Mouse (Mus musculus) liver, embryonic 18 days (tissue): ENCODE results near the gene Ifrd1. TPM values are rescaled to one million over a fixed set of nuclear protein-coding genes. Genes with fewer than 3 reads are reported as not detected.

Experiments used
- polyA plus RNA-seq: library from polyadenylated mRNA; depleted of rRNA; stranded (reverse); fragments of >200 nt; gene quantifications from 2 replicates; pipeline ENCODE4 v1.2.3, GENCODE M21; 2012; rRNA removed

Ifrd1 gene
- 16.8 and 17.9 TPM in 2 replicates for polyA plus RNA-seq

DNA sequence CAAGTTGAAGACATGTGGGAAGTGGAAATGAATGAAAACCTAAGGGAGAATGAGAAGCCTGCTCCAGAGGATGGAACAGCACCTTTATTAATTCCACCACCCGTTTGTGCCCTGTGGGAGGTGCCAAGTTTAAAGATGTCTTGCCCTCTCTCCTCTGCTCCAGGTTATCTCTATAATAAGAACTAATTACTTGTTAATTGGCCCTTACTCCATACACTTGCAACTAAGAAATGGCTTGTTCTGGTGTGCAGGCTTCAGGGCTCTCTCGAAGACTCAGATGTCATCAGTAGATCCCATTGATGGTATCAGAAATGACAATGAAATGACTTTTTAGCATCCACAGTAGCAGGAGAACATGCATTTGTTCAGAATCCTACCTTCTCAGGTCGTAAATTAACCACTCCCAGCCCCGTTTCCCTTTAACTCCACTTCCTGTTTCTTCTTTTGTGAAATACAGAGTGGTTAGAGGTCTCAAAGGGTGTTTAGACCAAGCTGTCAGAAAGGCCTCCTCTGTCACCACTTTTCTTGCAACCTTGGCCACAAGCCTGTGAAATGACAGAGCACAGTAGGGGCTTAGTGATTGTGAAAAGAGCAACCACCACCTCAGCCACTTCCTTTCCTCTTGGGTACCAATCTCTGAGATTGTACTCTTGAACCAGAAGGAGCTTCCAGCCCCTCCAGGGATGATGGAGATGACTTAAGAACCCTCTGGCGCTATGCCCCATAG, at the start of gene Ifrd1:
Gene Ifrd1, minus strand, starts transcription at position 51 of the 727 bp plus-strand sequence.

DNA sequence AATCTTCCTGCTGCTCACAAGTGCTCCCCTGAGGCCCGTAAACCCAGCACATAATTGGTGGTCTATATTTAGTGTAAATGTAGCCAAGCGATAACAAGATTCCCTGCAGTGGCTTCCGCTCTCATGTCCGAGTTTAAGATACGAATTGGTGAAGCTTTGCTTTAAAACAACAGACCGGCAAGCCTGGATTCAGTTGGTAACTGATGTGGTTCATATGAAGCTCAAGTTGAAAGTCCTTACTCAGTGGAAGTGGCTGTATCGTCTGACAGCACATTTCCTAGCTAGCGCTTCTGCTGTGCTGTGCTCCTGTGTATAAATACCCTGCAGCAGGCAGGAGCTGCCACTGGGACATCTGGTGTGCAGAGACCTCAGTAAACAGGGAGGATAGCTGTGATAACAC, 49.0 kb downstream of the Ifrd1 start, which contains the start of gene Lsmem1:
Gene Lsmem1, minus strand, starts transcription at position 189 of the 400 bp plus-strand sequence.

Other genes with a start within 250 kb of the Ifrd1 start
- gene Arl4a, start 210.5 kb downstream of the Ifrd1 start, polyA plus RNA-seq = 33.2 and 34.1 TPM in 2 replicates
- 0.02 and 0.08 TPM in 2 replicates for gene Scin, start 114.3 kb downstream of the Ifrd1 start, polyA plus RNA-seq
- gene Lsmem1, start 49.0 kb downstream of the Ifrd1 start, polyA plus RNA-seq = 0.03 and 0.07 TPM in 2 replicates
- 5.6 and 6.1 TPM in 2 replicates for gene Zfp277, start 197.4 kb upstream of the Ifrd1 start, polyA plus RNA-seq
- gene Dock4, start 197.4 kb upstream of the Ifrd1 start, polyA plus RNA-seq = 0.87 and 0.90 TPM in 2 replicates